Mouse (Mus musculus): ENCODE results near the gene Fer.
"Not testable (repeated sequence)": the region's sequence is repeated elsewhere in the genome, so short reads cannot be mapped to it uniquely, and the experiment has no call there.

The Fer gene

GRCm38 (mm10) chr17:63863012-63863630 is at the start of gene Fer:
Gene Fer, plus strand, starts transcription at chr17:63863062.
- DNase-seq: no peak

- no peak for DNase-seq
Measured at GRCm38 (mm10) chr17:63813552-63813951, 49.3 kb upstream of the Fer start.

- no peak for DNase-seq
Measured at GRCm38 (mm10) chr17:63818444-63819027, 44.3 kb upstream of the Fer start.

- no peak for DNase-seq
Measured at GRCm38 (mm10) chr17:63824141-63824540, 38.7 kb upstream of the Fer start.

GRCm38 (mm10) chr17:63826196-63826595 is 36.7 kb upstream of the Fer start:
- DNase-seq: no peak

- DNase-seq: no peak
Measured at GRCm38 (mm10) chr17:63826767-63827166, 36.1 kb upstream of the Fer start.

- DNase-seq: no peak
Measured at GRCm38 (mm10) chr17:63828561-63829332, 34.1 kb upstream of the Fer start.

GRCm38 (mm10) chr17:63831550-63831949 is 31.3 kb upstream of the Fer start:
- no peak for DNase-seq

GRCm38 (mm10) chr17:63836223-63836622 is 26.6 kb upstream of the Fer start:
- DNase-seq: no peak

- DNase-seq: no peak
Measured at GRCm38 (mm10) chr17:63836641-63837040, 26.2 kb upstream of the Fer start.

GRCm38 (mm10) chr17:63838144-63838543 is 24.7 kb upstream of the Fer start:
- DNase-seq: no peak

- no peak for DNase-seq
Measured at GRCm38 (mm10) chr17:63839636-63840269, 23.1 kb upstream of the Fer start.

GRCm38 (mm10) chr17:63842226-63842625 is 20.6 kb upstream of the Fer start:
- DNase-seq: no peak

- DNase-seq: no peak
Measured at GRCm38 (mm10) chr17:63844936-63845335, 17.9 kb upstream of the Fer start.

- not testable (repeated sequence) for DNase-seq
Measured at GRCm38 (mm10) chr17:63845766-63846165, 17.1 kb upstream of the Fer start.

GRCm38 (mm10) chr17:63849151-63849550 is 13.7 kb upstream of the Fer start:
- no peak for DNase-seq

GRCm38 (mm10) chr17:63849566-63849965 is 13.3 kb upstream of the Fer start:
- DNase-seq: peak; percentile 91

- DNase-seq: no peak
Measured at GRCm38 (mm10) chr17:63850016-63850415, 12.8 kb upstream of the Fer start.

GRCm38 (mm10) chr17:63857023-63857544 is 5.8 kb upstream of the Fer start:
- no peak for DNase-seq

- no peak for DNase-seq
Measured at GRCm38 (mm10) chr17:63860988-63861387, 1.9 kb upstream of the Fer start.

GRCm38 (mm10) chr17:63862399-63862798 is 463 bp upstream of the Fer start:
- DNase-seq: no peak

- DNase-seq: peak; percentile 99
Measured at GRCm38 (mm10) chr17:63863647-63864149, 836 bp downstream of the Fer start, which contains the start of gene A930002H24Rik. Gene A930002H24Rik, minus strand, starts transcription at chr17:63863791.

GRCm38 (mm10) chr17:63864171-63864571 is 1.3 kb downstream of the Fer start:
- no peak for DNase-seq

Data from right cerebral cortex, adult 18-20 months (tissue).